Mouse (Mus musculus) heart, embryonic 13.5 days (tissue): Measurements from ENCODE around the gene AI597479. TPM values are rescaled to one million over a fixed set of nuclear protein-coding genes. Genes with fewer than 3 reads are reported as not detected.
"Not testable (repeated sequence)": the region's sequence is repeated elsewhere in the genome, so short reads cannot be mapped to it uniquely, and the experiment has no call there.

Source experiments
- ATAC-seq: fragments of 200-750 bp; cut with Nextera tagmentation; 2 replicates; pipeline ENCODE4 v1.8.0; 2017; ENCODE audit warnings: moderate TSS enrichment; ENCODE audit not compliant: insufficient number of reproducible peaks, low FRiP score, low TSS enrichment; ENCODE audit errors: extremely low read depth
- H3K27ac ChIP-seq: fragments of 300-500 bp; sonication (generic); replicated peaks from 2 replicates; pipeline ENCODE4 v1.5.1; 2015; ENCODE audit warnings: moderate library complexity, mild to moderate bottlenecking, inconsistent platforms
- H3K27me3 ChIP-seq: fragments of 300-500 bp; sonication (generic); replicated peaks from 2 replicates; pipeline ENCODE4 v1.6.1; 2015; ENCODE audit warnings: mild to moderate bottlenecking, inconsistent platforms
- H3K36me3 ChIP-seq: fragments of 300-500 bp; sonication (generic); 2 replicates; pipeline ENCODE4 v1.6.1; 2015; ENCODE audit warnings: mild to moderate bottlenecking, inconsistent platforms
- H3K4me1 ChIP-seq: fragments of 300-500 bp; sonication (generic); 2 replicates; pipeline ENCODE4 v1.6.1; 2015; ENCODE audit warnings: inconsistent platforms
- H3K4me2 ChIP-seq: fragments of 300-500 bp; sonication (generic); 2 replicates; pipeline ENCODE4 v1.6.1; 2015; ENCODE audit warnings: inconsistent platforms, mild to moderate bottlenecking, moderate library complexity
- H3K4me3 ChIP-seq: fragments of 300-500 bp; sonication (generic); 2 replicates; pipeline ENCODE4 v1.5.1; 2015; ENCODE audit warnings: moderate library complexity, mild to moderate bottlenecking, inconsistent platforms
- H3K9ac ChIP-seq: fragments of 300-500 bp; sonication (generic); 2 replicates; pipeline ENCODE4 v1.6.1; 2015; ENCODE audit warnings: inconsistent platforms, mild to moderate bottlenecking, moderate library complexity
- H3K9me3 ChIP-seq: fragments of 300-500 bp; sonication (generic); 2 replicates; pipeline ENCODE4 v1.6.1; 2016; ENCODE audit warnings: inconsistent platforms
- WGBS: fragments of 180-500 bp; shearing (Covaris S2); methylation state at CpG from one replicate; pipeline ENCODE4 v1.1.7; 2015; ENCODE audit warnings: mixed read lengths; 5-methylcytosine and 5-hydroxymethylcytosine counted together
- polyA plus RNA-seq: library from polyadenylated mRNA; unstranded; fragments of >200 nt; fragmentation: Nextera tagmentation; extraction: Ambion mirVana; gene quantifications from 2 replicates; pipeline ENCODE4 v1.2.1, GENCODE M21; 2015

AI597479 gene
- polyA plus RNA-seq, 1 experiment from 2014 or later = 20.4 TPM

DNA sequence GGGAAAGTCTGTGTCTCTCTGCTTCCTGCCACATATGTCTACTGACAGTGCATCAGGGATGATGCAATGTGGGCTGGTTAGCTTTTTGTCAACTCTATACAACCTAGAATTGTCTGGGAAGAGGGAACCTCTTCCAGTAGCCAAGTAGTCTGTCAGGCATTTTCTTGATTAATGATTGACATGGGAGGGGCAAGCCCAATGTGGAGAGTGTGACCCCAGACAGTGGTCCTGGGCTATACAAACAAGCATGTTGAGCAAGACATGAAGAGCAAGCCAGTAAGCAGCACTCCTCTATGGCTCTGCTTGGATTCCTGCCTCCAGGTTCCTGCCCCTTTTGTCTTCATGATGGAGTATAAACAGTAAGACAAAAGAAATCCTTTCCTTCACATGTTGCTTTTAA is 28.7 kb downstream of the AI597479 start:
- Histone ChIP-seq H3K4me3 (no peak overlapping the region), H3K4me1 (peaks cover 58% of the 10 kb centered on the region), H3K27ac (no peak overlapping the region), H3K27me3 (no peaks in the 10 kb centered on the region), H3K9ac (no peak overlapping the region), H3K9me3 (no peaks in the 10 kb centered on the region), H3K4me2 (no peak overlapping the region), H3K36me3 (peaks cover 87% of the 10 kb centered on the region)
- no peak for ATAC-seq

DNA sequence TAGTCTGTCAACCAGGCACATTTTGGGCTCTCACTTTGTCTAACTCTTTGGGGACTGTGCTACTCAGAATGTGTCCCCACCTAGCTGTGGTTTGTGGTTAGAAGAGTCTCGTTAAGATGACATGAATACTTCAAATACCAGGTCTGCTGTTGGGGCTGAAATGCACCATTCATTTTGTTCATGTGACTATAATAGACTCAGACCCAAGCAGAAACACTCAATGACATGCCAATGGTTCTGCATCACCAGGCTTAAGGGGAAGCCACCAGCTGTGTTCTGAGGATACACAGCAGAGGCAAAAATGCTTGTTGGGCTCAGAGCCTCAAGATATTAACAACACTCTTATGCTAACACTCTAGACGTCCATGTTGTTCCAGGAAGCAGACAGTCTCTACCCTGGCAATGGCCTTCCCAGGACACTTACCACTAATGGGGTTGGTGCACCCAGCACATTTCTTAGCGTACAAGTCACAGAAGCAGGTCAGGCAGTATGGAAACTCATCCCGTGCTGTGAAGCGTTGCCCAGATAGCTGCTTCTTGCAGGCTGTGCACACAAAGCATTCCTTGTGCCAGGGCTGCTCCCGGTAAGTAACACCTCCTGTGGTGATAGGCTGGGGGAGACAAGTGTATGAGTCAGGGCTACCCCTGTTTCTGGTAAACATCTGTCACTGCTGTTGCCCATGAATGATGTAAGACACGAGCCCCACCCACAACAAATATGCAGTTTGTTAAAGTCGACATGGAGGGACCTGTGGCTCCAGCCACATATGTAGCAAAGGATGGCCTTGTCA is 29.5 kb downstream of the AI597479 start:
- Histone ChIP-seq H3K9me3 (no peaks in the 10 kb centered on the region), H3K4me1 (peaks cover 58% of the 10 kb centered on the region), H3K27me3 (no peaks in the 10 kb centered on the region), H3K27ac (peak overlapping the region; percentile 46), H3K4me3 (no peak overlapping the region), H3K36me3 (peaks cover 87% of the 10 kb centered on the region), H3K4me2 (no peak overlapping the region), H3K9ac (no peak overlapping the region)
- no peak for ATAC-seq
- 32% methylated on average over 8 of the region's 8 CpGs for WGBS

DNA sequence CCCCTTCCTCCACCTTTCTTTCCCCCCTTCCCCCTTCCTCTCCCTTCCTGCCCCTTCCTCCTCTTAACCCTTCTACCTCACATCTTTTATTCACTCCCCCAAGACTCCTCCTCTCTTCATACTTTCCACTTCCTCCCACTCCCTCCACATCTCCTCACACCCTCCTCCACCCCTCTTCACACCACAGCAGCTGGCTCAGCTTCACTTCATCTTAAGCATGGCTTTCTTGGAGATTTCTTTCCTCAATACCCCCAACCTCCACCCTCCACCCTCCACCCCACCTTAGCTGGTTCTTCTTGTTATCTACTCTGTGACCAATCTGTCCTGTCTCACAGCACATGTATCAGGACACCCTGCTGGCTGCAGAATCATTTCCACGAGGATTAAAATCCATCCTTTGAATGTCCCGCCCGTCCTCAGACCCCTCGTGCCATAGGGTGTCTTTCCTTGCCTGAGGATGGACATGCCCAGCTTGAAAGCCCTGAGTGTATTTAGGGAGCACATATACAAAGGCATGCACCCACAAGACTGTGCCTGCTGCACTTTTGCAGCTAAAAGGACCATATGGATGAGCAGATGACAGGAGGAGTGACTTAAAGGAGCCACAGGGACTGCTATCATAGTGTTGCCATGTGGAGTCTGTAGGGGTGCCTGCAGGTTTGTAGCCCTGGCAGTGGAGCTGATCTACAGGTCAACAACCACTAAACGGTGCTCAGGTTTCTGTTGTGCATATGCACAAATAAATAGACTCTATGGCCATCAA is 31.9 kb downstream of the AI597479 start:
- Histone ChIP-seq H3K9me3 (no peaks in the 10 kb centered on the region), H3K9ac (no peak overlapping the region), H3K27ac (0 out of 2 replicates have a peak overlapping the region, but pooled peaks have one; percentile 5), H3K4me2 (no peak overlapping the region), H3K36me3 (peaks cover 87% of the 10 kb centered on the region), H3K4me3 (no peak overlapping the region), H3K27me3 (no peaks in the 10 kb centered on the region), H3K4me1 (peaks cover 49% of the 10 kb centered on the region)
- no peak for ATAC-seq
- WGBS = 65% methylated on average over 5 of the region's 5 CpGs

DNA sequence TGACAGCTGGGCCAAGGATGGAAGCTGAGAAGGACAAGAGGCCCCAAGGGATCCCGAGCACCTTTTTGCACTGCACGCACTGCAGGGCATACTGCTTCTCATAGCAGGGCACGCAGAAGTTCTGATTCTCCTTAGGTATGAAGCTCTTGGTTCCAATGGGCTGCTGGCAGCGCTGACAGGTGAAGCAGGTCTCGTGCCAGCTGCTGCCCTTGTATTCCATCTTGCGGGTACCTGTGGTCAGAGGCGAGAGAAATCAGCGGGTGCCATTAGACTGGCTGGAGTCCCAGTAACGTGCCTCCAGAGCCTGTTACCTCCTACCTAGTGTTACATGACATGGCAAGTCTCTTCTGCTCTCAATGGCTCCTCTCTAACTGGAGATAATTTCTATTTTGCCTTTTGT is 33.1 kb downstream of the AI597479 start:
- WGBS = 74% methylated on average over 9 of the region's 9 CpGs

DNA sequence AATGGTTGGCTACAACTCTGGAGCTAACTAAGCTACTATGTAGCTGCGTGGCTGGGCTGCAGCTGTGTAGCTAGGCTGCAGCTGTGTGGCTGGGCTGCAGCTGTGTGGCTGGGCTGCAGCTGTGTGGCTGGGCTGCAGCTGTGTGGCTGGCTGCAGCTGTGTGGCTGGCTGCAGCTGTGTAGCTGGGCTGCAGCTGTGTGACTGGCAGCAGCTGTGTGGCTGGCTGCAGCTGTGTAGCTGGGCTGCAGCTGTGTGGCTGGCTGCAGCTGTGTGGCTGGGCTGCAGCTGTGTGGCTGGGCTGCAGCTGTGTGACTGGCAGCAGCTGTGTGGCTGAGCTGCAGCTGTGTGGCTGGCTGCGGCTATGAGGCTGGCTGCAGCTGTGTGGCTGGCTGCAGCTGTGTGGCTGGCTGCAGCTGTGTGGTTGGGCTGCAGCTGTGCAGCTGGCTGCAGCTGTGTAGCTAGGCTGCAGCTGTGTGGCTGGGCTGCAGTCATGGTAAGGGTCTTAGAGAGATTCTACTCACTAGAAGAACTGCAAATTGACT is 38.0 kb downstream of the AI597479 start:
- not testable (repeated sequence) for ATAC-seq, H3K27ac ChIP-seq, H3K4me3 ChIP-seq, H3K4me2 ChIP-seq, H3K27me3 ChIP-seq, H3K9me3 ChIP-seq, H3K9ac ChIP-seq
- H3K4me1 ChIP-seq = peaks cover 22% of the 10 kb centered on the region
- peaks cover 93% of the 10 kb centered on the region for H3K36me3 ChIP-seq
- WGBS = 73% methylated on average over 2 of the region's 2 CpGs

More for the DNA sequence above, 33.1 kb downstream of the AI597479 start:
- peaks cover 46% of the 10 kb centered on the region for H3K4me1 ChIP-seq
- H3K27ac ChIP-seq = no peak overlapping the region
- H3K9ac ChIP-seq = no peak overlapping the region
- no peak for ATAC-seq
- H3K4me2 ChIP-seq = no peak overlapping the region
- no peaks in the 10 kb centered on the region for H3K27me3 ChIP-seq
- no peak overlapping the region for H3K4me3 ChIP-seq
- peaks cover 91% of the 10 kb centered on the region for H3K36me3 ChIP-seq
- no peaks in the 10 kb centered on the region for H3K9me3 ChIP-seq

DNA sequence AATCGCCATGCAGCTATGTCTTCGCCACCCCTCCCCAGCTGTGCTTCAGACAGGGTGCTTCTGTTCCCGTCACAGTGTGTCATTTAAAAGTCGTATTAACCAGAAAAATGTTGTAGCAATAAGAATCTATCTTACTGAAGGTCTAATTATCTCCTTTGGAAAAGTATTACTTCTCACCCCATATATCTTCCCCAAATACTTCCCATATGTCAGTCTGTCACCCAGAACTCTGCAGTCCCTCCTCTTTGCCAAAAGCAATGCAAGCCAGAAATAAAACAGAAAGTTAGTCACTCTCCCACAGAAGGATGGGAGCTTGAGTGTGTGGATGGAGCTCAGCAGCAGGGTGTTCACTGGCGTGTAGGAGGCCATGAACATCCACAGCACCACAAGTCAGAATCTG is 38.8 kb downstream of the AI597479 start:
- Histone ChIP-seq H3K27ac (no peak overlapping the region), H3K4me3 (no peak overlapping the region), H3K4me2 (no peak overlapping the region), H3K9ac (no peak overlapping the region), H3K36me3 (peaks cover 95% of the 10 kb centered on the region), H3K27me3 (no peaks in the 10 kb centered on the region), H3K4me1 (peaks cover 27% of the 10 kb centered on the region), H3K9me3 (no peaks in the 10 kb centered on the region)
- WGBS = 81% methylated on average over 5 of the region's 5 CpGs
- ATAC-seq = no peak

DNA sequence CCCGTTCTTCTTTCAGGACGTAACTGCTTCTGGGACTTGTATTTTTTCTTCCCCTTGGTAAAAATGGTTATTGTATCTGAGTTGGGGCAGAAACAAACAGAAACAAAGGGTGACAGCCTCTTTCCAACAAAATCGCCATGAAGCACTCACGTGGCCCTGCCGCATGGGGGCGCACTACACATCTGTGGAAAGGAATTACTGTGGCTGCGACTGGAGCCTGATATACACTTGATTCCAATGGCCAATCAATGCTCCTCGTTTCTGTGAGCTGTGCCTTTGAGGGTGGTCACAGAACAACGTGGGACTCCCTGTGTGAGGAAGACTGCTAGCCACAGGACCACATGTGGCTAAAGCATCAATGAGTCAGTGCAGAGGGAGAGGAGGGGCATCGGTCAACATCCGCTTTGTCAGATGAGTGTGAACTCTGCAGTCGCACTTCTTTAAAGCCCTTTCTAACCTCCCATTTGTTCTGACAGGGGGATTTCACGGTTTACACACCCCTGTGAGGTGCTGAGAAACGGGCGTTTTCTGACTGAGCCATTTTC is 39.8 kb downstream of the AI597479 start:
- Histone ChIP-seq H3K9me3 (no peaks in the 10 kb centered on the region), H3K4me3 (no peak overlapping the region), H3K4me1 (peaks cover 38% of the 10 kb centered on the region), H3K27me3 (no peaks in the 10 kb centered on the region), H3K36me3 (peaks cover 93% of the 10 kb centered on the region), H3K4me2 (no peak overlapping the region), H3K27ac (no peak overlapping the region), H3K9ac (no peak overlapping the region)
- WGBS = 63% methylated on average over 15 of the region's 15 CpGs
- no peak for ATAC-seq

DNA sequence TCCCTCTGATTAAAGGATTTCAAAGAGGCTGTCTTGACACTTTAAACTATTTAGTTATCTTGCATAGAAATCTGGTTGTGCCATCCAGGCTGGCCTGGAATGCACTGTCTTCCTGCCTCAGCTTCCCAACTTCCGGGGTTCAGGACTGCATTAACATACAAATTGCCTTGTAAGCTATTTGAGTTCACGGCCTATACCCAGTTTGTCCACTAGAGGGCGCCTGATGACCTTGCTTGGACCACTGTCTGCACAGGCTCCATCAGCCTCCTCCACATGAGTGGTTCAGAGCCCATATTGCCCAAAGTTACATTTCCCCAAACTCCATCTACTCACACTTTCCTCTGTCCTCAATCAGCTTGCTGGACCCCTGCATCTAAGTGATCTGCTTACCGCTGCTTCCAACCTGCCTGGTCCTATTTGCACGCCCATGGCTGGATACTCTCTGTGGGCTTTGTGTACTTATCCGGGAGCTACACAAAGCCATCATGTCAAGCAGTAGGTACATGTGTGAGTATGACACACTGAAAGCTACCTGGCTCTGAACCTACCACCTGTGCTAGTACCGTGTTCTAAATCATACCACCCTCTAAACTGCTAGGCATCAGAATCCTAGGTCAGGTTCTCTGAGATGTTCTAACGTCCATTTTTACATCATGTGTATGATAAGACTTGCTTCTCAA is 41.2 kb downstream of the AI597479 start:
- H3K27me3 ChIP-seq = no peaks in the 10 kb centered on the region
- ATAC-seq = peak; percentile 11; the same call in 1 of the 2 replicates
- 48% methylated on average over 8 of the region's 8 CpGs for WGBS
- H3K27ac ChIP-seq = peak overlapping the region; percentile 41
- H3K4me2 ChIP-seq = no peak overlapping the region
- H3K36me3 ChIP-seq = peaks cover 93% of the 10 kb centered on the region
- H3K9ac ChIP-seq = no peak overlapping the region
- no peaks in the 10 kb centered on the region for H3K9me3 ChIP-seq
- H3K4me1 ChIP-seq = peaks cover 51% of the 10 kb centered on the region
- no peak overlapping the region for H3K4me3 ChIP-seq

DNA sequence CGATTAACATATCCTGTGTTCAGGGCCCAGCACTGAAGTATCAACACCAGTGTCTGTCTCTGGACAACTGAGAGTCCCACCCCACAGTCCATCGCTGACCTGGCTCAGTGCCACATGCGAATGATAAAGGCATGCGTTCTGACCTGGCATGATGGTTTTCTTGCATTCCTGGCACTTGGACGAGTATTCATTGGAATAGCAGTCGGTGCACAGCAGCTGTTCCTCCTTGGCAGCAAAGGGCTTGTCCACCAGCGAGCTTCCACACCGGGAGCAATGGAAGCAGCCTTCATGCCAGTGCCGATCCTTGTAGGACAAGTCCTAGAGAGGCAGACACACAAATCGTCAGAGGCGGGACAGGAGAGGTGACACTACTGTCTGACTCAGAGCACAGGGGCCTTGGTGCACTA is 43.0 kb downstream of the AI597479 start:
- no peak overlapping the region for H3K4me3 ChIP-seq
- no peaks in the 10 kb centered on the region for H3K9me3 ChIP-seq
- ATAC-seq = no peak
- H3K27ac ChIP-seq = peak overlapping the region; percentile 76
- peak overlapping the region; percentile 20; the same call in 1 of the 2 replicates for H3K4me2 ChIP-seq
- 42% methylated on average over 11 of the region's 11 CpGs for WGBS
- no peaks in the 10 kb centered on the region for H3K27me3 ChIP-seq
- H3K36me3 ChIP-seq = peaks cover 91% of the 10 kb centered on the region
- peak overlapping the region; percentile 71 for H3K9ac ChIP-seq
- H3K4me1 ChIP-seq = peaks cover 66% of the 10 kb centered on the region

DNA sequence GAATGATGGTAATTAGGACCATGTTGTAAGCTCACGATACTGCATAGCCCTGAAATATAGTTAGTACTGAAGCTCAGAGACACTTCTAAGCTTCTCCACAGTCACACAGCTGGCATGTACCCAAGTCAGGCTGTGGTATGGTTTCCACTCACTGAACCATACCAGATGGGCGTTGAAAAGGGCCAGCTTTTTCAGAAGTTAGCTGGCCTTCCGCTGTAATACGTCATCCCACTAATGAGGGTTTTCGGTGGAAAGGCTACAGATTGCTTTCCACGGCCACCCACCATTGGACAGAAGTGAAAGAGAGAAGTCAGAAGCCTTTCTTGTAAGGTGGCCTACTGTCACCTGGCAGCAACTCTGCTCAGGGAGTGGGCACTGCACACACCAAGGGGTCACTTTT is 44.3 kb downstream of the AI597479 start:
- Histone ChIP-seq H3K4me1 (peaks cover 75% of the 10 kb centered on the region), H3K4me2 (no peak overlapping the region), H3K27ac (peak overlapping the region; percentile 63), H3K27me3 (no peaks in the 10 kb centered on the region), H3K9me3 (no peaks in the 10 kb centered on the region), H3K36me3 (peaks cover 90% of the 10 kb centered on the region), H3K9ac (0 out of 2 replicates have a peak overlapping the region, but pooled peaks have one; percentile 19), H3K4me3 (no peak overlapping the region)
- 78% methylated on average over 6 of the region's 6 CpGs for WGBS
- ATAC-seq = no peak

DNA sequence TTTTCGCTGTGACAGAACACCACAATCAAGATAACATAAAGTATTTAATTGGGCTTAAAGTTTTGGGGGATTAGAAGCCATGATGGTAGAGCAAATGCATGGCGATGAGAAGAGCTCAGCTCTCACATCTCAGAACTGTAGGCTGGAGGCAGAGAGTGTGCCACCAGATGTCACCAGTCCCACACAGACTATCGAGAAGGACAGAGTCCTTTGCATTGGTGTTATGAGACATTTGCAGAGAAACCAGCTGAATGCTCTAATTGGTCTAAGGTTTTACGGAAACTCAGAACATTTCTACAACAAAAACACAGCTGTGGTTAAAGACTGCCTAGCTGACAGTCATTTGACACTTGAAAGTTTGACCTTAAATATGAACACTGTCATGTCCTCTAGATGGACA is 44.8 kb downstream of the AI597479 start:
- Histone ChIP-seq H3K4me3 (no peak overlapping the region), H3K4me1 (peaks cover 80% of the 10 kb centered on the region), H3K4me2 (no peak overlapping the region), H3K36me3 (peaks cover 90% of the 10 kb centered on the region), H3K27me3 (no peaks in the 10 kb centered on the region), H3K9ac (peak overlapping the region; percentile 29; the same call in 1 of the 2 replicates), H3K27ac (peak overlapping the region; percentile 63), H3K9me3 (no peaks in the 10 kb centered on the region)
- WGBS = 75% methylated on average over 4 of the region's 4 CpGs
- no peak for ATAC-seq
